Mouse (Mus musculus) small intestine, adult 2 months (tissue): ENCODE measurements around the gene Ppara. TPM values are rescaled to one million over a fixed set of nuclear protein-coding genes. Genes with fewer than 3 reads are reported as not detected.
A peak's percentile ranks its signal among the peaks of the same experiment; 100 is the strongest.

Experiments
- H3K27ac ChIP-seq: fragments of 200-500 bp; 2 replicates; pipeline ENCODE4 v1.5.1; 2012; ENCODE audit warnings: low read depth, low read length, control low read depth, inconsistent platforms; ENCODE audit not compliant: insufficient read depth
- H3K27me3 ChIP-seq: fragments of 200-500 bp; 2 replicates; pipeline ENCODE4 v1.6.1; 2012; ENCODE audit warnings: mild to moderate bottlenecking, moderate library complexity, low read length, inconsistent platforms; ENCODE audit not compliant: control insufficient read depth, insufficient read depth
- H3K36me3 ChIP-seq: fragments of 200-500 bp; 2 replicates; pipeline ENCODE4 v1.6.1; 2012; ENCODE audit warnings: mild to moderate bottlenecking, low read length, control low read depth, inconsistent platforms; ENCODE audit not compliant: control insufficient read depth, insufficient read depth
- H3K4me1 ChIP-seq: fragments of 200-500 bp; 2 replicates; pipeline ENCODE4 v1.6.1; 2012; ENCODE audit warnings: low read length, inconsistent platforms, mixed read lengths; ENCODE audit not compliant: control insufficient read depth, insufficient read depth, insufficient read length
- H3K4me3 ChIP-seq: fragments of 200-500 bp; 2 replicates; pipeline ENCODE4 v1.5.1; 2012; ENCODE audit warnings: low read depth, mild to moderate bottlenecking, control low read depth, inconsistent platforms, low read length, moderate library complexity
- CTCF ChIP-seq: fragments of 200-500 bp; IDR thresholded peaks from 2 replicates; pipeline ENCODE4 v1.5.1; 2012; ENCODE audit warnings: low read depth, mild to moderate bottlenecking, control low read depth, inconsistent platforms, low read length, moderate library complexity, mixed read lengths; ENCODE audit not compliant: insufficient replicate concordance, insufficient read length; ENCODE audit errors: extremely low read depth
- POLR2A ChIP-seq: fragments of 200-500 bp; IDR thresholded peaks from 2 replicates; pipeline ENCODE4 v1.6.1; 2012; ENCODE audit warnings: low read depth, mild to moderate bottlenecking, control low read depth, inconsistent platforms, low read length, moderate library complexity
- WGBS: fragments of 180-500 bp; shearing (Covaris S2); methylation state at CpG from one replicate; pipeline ENCODE4 v1.1.7; 2018; 5-methylcytosine and 5-hydroxymethylcytosine counted together
- polyA plus RNA-seq: library from polyadenylated mRNA; depleted of rRNA; stranded (reverse); fragments of >200 nt; gene quantifications from 2 replicates; pipeline ENCODE4 v1.2.3, GENCODE M21; 2012

The Ppara gene
- polyA plus RNA-seq, 1 experiment, result 7.2 TPM

- H3K27ac ChIP-seq, result peak overlapping the region; percentile 39
- no peak for TF ChIP-seq POLR2A
- peak; percentile 97 for TF ChIP-seq CTCF
- peaks cover 28% of the 10 kb centered on the region for H3K36me3 ChIP-seq
- H3K27me3 ChIP-seq, result no peaks in the 10 kb centered on the region
- 27% methylated on average over 10 of the region's 10 CpGs for WGBS
- no peak overlapping the region for H3K4me3 ChIP-seq
- peaks cover 26% of the 10 kb centered on the region for H3K4me1 ChIP-seq
Measured at GRCm38 (mm10) chr15:85709268-85709973, 25.4 kb upstream of the Ppara start.

GRCm38 (mm10) chr15:85710179-85710578, 24.6 kb upstream of the Ppara start:
- H3K36me3 ChIP-seq, result peaks cover 21% of the 10 kb centered on the region
- 2% methylated on average over 8 of the region's 8 CpGs for WGBS
- no peak overlapping the region for H3K4me3 ChIP-seq
- H3K27me3 ChIP-seq, result no peaks in the 10 kb centered on the region
- peaks cover 19% of the 10 kb centered on the region for H3K4me1 ChIP-seq
- no peak overlapping the region for H3K27ac ChIP-seq
- TF ChIP-seq CTCF (peak; percentile 85), POLR2A (no peak)

GRCm38 (mm10) chr15:85710641-85711580, 23.9 kb upstream of the Ppara start:
- WGBS, result 83% methylated on average over 17 of the region's 17 CpGs
- Histone ChIP-seq H3K4me1 (peaks cover 13% of the 10 kb centered on the region), H3K27me3 (no peaks in the 10 kb centered on the region), H3K36me3 (peaks cover 16% of the 10 kb centered on the region), H3K4me3 (no peak overlapping the region), H3K27ac (no peak overlapping the region)
- no peak for TF ChIP-seq POLR2A

- no peaks in the 10 kb centered on the region for H3K36me3 ChIP-seq
- H3K4me1 ChIP-seq, result peaks cover 8% of the 10 kb centered on the region
- no peaks in the 10 kb centered on the region for H3K27me3 ChIP-seq
- 38% methylated on average over 5 of the region's 5 CpGs for WGBS
- H3K27ac ChIP-seq, result no peak overlapping the region
- TF ChIP-seq POLR2A (no peak), CTCF (peak; percentile 53; the same call in 1 of the 2 replicates)
- no peak overlapping the region for H3K4me3 ChIP-seq
Measured at GRCm38 (mm10) chr15:85712565-85713168, 22.1 kb upstream of the Ppara start.

GRCm38 (mm10) chr15:85713417-85713816, 21.4 kb upstream of the Ppara start:
- Histone ChIP-seq H3K4me1 (peaks cover 9% of the 10 kb centered on the region), H3K36me3 (no peaks in the 10 kb centered on the region), H3K4me3 (no peak overlapping the region), H3K27ac (no peak overlapping the region), H3K27me3 (no peaks in the 10 kb centered on the region)
- WGBS, result 85% methylated on average over 9 of the region's 9 CpGs
- TF ChIP-seq POLR2A (no peak), CTCF (no peak)

- Histone ChIP-seq H3K27me3 (no peaks in the 10 kb centered on the region), H3K4me3 (no peak overlapping the region), H3K36me3 (no peaks in the 10 kb centered on the region), H3K27ac (no peak overlapping the region), H3K4me1 (peaks cover 16% of the 10 kb centered on the region)
- no peak for TF ChIP-seq CTCF
- no peak for TF ChIP-seq POLR2A
- 82% methylated on average over 3 of the region's 3 CpGs for WGBS
Measured at GRCm38 (mm10) chr15:85715059-85715458, 19.7 kb upstream of the Ppara start.

- H3K36me3 ChIP-seq, result no peaks in the 10 kb centered on the region
- no peaks in the 10 kb centered on the region for H3K27me3 ChIP-seq
- peaks cover 18% of the 10 kb centered on the region for H3K4me1 ChIP-seq
- no peak overlapping the region for H3K4me3 ChIP-seq
- no peak; the same call in 1 of the 2 replicates for TF ChIP-seq POLR2A
- peak; percentile 89; the same call in 1 of the 2 replicates for TF ChIP-seq CTCF
- no peak overlapping the region for H3K27ac ChIP-seq
- WGBS, result 3% methylated on average over 7 of the region's 7 CpGs
Measured at GRCm38 (mm10) chr15:85716045-85716444, 18.7 kb upstream of the Ppara start.
